Mouse (Mus musculus): ENCODE results near the gene Ascl3. TPM values are rescaled to one million over a fixed set of nuclear protein-coding genes. Genes with fewer than 3 reads are reported as not detected.

Ascl3 gene
- total RNA-seq, 2 experiments from 2014 or later: not detected

Other genes with a start within 250 kb of the Ascl3 start
- gene Trim66, start 223.6 kb downstream of the Ascl3 start, total RNA-seq (2021): under 1 TPM; 0.10 to 0.12 TPM
- gene Rpl27a, start 212.6 kb downstream of the Ascl3 start, total RNA-seq (2021): 100 to 1,000 TPM; 117 to 118 TPM
- 10 to 100 TPM; 52.6 to 58.4 TPM for gene St5, start 28.1 kb downstream of the Ascl3 start, total RNA-seq (2021)
- gene Akip1, start 28.0 kb downstream of the Ascl3 start, total RNA-seq (2021): 10 to 100 TPM; 18.1 to 18.8 TPM
- gene BC051019, start 7.9 kb downstream of the Ascl3 start, total RNA-seq (2021): not detected
- gene Tmem9b, start 21.1 kb upstream of the Ascl3 start, total RNA-seq (2021): 10 to 100 TPM; 36.7 to 37.7 TPM
- gene Nrip3, start 50.3 kb upstream of the Ascl3 start, total RNA-seq (2021): under 1 TPM; 0.30 to 0.34 TPM
- 10 to 100 TPM; 14.3 to 17.2 TPM for gene Scube2, start 134.0 kb upstream of the Ascl3 start, total RNA-seq (2021)
- 100 to 1,000 TPM; 183 to 190 TPM for gene Dennd5a, start 228.7 kb upstream of the Ascl3 start, total RNA-seq (2021)

Data from heart, postnatal 10 days (tissue).